Mouse (Mus musculus): Measurements from ENCODE around the gene Hps5.
"Not testable (repeated sequence)": the region's sequence is repeated elsewhere in the genome, so short reads cannot be mapped to it uniquely, and the experiment has no call there.

Hps5 gene

DNA sequence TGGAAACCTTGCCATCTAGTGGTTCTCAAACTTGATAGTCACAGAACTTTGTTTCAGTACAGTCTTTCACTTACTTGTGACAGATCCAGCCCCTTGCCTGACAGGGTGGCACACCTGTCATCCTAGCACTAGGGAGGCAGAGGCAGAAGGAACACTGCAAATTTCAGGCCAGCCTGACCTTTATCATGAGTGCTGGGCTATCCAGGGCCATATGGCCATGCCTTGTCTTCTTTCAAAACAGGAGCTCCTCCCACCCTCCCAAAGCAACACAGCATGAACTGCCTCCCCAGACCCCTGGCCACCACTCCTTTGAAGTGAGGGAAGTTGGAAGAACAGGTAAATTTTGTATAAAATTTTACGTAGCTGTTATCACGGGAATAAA, 31.9 kb upstream of the Hps5 start:
- no peak for DNase-seq (ENCODE audit: low spot score)

DNA sequence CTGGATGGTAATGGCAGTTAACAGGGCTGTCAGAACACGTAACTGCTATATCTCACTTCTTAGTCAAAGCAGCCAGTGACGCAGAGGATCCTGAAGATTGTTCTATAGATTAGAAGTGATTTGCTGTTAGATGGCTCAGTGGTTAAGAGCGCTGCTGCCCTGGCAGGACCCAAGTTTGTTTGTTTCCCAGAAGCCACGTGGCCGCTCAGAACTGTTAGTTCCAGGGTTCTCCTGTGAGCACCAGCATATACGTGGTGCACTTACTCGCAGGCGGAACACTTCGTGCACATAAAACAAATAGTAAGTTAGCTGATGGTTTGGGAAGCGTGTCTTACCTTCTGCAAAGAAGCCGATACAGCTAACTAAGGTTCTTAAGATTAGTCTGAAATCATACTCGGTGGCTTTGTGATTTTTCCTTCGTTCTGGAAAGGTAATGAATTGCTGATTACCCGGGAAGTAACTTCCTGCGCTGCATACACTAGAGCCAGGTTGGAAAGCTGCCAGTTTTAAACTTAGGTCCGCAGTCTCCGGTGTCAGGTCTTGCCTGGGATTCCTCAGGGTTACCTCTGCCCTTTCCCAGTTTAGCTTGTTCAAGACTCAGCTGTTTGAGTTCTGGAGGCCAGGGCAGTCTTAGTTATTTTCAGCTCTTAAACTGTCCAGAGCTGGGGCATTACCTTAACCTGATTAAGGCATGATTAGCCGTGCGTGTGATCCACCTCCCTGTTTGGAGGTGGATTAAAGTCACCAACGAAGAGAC, 31.4 kb upstream of the Hps5 start:
- DNase-seq (ENCODE audit: low spot score): no peak

DNA sequence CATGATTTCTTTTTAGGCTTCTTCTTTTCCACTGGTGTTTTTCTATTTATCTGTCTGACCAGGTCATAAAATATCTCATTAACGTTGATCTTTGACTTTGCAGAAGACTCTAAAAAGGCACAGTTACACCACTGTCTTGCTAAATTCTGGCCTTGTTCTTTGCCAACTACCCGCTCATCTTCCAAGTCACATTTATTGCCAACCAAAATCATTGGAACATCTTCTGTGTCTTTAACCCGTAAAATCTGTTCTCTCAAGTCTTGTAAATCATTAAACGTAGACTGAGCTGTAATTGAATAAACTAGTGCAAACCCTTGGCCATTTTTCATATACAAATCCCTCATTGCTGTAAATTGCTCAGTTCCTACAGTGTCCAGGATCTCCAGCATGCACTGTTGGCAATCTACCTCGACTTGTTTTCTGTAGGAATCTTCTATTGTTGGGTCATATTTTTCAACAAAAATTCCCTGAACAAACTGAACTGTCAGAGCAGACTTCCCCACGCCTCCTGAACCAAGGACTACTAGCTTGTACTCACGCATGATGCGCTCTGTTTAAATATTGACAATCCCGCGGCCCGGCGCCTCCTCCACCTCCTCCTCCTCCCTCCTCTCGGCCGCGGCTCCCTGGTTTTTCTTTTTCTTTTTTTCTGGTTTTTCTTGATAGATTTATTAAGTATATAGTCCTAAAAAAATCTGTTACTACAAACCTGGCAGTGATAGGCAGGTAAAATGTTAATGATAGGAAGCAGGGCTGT, 25.2 kb upstream of the Hps5 start:
- not testable (repeated sequence) for DNase-seq (ENCODE audit: low spot score)

DNA sequence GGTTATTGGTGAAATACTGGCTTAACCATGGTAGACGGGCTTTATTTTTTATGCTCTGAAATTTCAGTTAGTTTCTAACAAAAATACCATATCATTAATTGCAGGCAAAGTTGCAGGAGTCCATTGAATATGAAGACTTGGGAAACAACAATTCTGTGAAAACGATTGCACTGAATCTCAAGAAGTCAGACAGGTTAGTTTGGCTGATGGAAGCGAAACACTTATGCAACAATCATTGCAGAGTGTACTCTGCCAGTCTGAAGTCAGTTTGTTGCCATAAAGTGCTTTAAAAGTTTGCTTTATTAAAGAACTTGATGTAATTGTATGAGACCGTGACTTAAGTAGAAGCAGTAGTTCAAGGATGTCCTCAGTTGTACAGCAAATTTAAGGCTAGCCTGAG, 18.1 kb upstream of the Hps5 start:
- no peak for DNase-seq (ENCODE audit: low spot score)

DNA sequence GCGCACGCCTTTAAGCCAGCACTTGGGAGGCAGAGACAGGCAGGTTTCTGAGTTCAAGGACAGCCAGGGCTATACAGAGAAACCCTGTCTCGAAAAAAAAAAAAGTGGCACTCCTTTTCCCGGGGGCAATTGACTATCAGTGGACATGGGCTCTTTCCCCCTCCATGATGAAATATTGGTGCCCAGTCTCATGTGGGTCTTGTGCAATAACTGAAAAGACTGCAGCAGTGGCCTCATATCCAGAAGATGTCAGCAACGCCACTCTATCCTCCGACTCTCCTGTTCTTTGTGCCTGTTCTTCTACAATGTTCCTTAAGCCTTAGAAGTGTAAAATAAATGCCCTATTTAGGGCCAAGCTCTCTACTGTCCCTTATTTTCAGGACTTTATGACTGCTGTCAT, 14.5 kb upstream of the Hps5 start:
- DNase-seq (ENCODE audit: low spot score): no peak

DNA sequence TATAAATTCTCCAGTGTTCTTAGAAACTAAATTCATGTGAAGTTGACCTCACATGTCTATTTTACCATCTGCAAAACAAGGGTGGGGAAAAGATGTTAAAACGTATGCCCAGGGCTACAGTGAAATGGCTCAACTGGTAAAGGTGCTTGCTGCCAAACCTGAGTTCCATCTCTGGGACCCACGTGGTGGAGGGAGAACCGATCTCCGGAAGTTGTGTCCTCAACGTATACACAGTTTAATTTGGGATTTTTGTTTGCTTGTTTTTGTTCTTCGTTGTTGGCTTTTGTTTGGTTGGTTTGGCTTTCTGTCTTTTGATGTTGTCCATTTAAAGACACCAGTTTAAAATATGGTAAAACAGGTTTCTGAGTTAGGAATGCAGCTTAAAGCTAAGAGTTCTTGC, 915 bp upstream of the Hps5 start:
- DNase-seq (ENCODE audit: low spot score): no peak

DNA sequence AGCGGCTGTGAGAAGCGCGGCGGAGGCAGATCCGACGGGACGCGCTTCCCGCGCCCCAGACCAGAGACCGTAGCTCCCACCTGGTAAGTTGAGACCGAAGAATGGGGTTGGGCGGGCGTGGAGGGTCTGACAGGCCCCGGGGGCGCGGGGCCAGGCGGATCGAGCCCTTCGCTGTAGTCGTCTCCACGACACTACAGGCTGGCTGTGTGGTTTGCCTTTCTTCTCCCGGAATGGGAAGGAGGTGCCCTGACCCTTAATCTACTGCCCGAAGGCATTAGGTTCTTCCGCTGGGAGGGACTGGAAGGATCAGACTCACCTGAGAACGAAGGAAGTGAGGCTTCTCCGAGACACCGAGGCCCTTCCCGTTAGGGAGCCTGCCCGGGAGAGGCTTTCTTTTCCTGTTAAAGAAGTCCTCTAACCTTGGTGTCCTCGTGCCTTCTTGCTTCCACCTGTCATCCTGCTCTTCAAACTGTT, 379 bp upstream of the Hps5 start:
- DNase-seq (ENCODE audit: low spot score): no peak

DNA sequence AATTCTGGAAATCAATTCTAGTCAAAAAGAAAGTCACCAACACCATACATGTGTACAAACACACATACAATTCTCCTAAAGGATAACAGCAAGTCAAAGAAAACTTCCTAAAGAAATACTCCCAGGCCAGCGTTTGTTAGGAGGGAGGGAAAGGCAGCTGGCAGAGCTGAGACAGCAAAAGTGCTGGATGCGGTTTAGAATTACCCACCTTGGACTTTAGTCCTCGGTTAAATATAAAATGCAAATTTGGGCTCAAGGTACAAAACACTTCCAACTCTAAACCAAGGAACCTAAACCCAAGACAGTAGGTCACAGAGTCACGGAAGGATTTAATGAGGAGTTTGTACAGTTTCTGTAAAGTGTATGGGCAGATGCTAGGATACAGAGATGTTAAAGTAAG, 2.0 kb downstream of the Hps5 start:
- no peak for DNase-seq (ENCODE audit: low spot score)

DNA sequence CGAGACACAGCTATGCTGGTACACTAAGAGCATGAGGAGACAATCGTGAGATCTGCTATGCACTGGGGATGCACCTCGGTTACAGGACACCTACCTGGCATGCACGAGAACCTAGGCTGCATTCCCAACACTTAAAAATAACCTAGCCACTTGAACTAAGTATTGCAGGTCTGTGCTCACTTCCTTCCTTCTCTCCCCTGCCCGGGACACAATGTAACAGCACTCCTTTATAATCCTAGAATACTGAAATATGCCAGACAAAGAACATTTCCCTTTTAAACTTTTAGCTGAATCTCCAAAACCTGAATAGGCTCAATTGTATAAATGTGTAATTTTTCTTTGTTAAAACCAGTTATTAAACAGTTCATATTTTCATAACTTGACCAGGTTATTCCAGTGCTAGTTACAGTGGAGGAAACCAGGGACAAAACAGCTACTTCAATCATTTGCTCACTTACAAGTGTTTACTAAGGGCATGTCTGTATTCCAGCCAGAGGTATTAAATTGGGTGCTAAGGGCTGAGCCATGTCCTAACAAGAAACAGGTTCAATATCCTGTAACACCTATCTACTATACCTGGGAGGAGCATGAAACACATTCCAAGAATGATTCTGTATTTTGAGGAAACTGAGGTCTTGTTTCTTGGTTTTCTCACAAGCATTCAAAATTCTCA, 6.6 kb downstream of the Hps5 start:
- DNase-seq (ENCODE audit: low spot score): no peak

DNA sequence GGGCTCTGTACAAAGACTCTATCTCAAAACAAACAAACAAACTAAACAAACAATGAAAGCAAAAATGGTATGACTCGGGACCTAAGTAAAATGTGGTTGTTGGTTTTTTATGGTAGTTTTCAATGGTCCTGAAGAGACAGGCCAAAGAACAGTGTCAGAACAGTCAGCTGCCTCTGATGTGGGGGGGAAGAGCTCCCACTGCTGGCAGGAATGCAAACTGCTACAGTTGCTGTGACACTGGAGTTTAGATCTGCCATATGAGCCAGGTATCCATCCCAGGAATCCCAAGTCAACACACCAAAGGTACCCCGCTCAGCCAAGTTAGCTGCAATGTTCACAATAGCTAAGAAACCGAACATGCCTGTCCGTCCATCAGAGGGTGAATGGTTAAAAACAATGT, 25.2 kb downstream of the Hps5 start:
- DNase-seq (ENCODE audit: low spot score): no peak

DNA sequence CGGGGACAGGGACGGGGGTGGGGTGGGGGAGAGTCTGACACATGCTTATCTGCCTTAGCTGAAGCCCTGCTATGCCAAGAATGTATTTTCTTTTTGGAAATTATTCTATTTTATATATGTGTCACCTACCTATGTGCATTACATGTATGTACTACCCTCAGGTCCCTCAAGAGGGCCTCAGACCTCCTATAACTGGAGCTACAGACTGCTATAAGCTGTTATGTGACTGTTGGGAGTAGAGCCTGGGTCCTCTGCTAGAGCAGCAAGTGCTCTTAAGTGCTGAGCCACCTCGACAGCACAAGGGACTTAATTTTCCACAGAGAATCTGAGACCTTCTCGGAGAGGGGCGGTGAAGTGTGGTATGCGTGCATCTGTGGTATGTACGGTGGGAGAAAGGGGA, 27.4 kb downstream of the Hps5 start:
- no peak for DNase-seq (ENCODE audit: low spot score)

DNA sequence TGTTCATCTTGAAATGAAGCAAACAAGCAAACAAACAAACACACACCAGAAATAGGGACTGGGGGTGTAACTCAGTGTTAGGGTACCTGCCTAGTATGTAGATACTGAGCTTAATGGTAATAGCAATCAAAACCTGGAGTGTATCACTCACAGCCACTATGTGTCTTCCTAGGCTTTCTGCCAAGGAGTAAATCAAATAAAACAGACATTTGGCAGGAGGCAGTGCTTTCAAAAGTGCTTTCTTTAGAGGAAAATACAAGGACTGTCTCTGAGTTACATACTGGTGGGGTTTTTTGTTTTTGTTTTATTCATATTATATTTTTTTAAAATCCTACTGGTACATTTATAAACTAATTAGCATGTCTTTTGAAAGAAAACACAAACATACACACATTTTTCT, 28.5 kb downstream of the Hps5 start:
- no peak for DNase-seq (ENCODE audit: low spot score)

DNA sequence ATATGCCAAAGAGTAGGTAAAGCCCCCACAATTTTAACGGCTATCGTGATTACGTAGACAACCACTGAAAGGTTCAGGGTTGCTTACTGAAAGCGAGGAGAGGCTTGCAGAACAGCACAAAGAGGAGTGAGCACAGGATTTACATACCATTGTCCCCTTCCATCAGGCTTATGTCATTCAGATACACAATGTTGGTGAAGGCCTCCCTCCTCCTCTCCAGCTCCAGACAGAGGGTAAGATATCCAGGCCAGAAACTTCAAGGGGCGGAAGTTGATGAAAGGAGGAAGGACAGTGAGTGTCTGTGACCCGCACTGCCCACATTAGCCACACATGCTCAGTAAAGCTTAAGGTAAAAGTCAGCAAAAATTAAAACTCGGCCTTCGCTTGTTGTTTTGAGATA, 31.2 kb downstream of the Hps5 start:
- no peak for DNase-seq (ENCODE audit: low spot score)

DNA sequence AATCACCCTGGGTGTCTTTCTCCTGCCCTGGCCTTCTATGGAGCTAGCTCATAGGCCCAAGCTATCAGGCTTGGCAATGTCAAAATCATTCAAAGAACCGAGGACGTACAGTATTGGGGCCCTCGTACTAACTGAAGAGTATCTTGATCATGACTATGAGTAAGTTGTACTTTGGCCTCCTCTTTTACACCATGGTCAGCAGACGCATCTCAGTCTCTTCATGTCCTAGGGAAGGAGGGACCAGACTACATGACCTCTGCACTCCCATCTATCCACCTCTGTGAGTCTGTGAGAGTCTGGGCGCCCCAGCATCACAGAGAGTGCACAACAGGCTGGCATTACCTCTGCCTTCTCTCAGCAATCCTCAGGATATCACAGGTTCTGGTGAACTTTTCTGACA, 33.3 kb downstream of the Hps5 start:
- no peak for DNase-seq (ENCODE audit: low spot score)

DNA sequence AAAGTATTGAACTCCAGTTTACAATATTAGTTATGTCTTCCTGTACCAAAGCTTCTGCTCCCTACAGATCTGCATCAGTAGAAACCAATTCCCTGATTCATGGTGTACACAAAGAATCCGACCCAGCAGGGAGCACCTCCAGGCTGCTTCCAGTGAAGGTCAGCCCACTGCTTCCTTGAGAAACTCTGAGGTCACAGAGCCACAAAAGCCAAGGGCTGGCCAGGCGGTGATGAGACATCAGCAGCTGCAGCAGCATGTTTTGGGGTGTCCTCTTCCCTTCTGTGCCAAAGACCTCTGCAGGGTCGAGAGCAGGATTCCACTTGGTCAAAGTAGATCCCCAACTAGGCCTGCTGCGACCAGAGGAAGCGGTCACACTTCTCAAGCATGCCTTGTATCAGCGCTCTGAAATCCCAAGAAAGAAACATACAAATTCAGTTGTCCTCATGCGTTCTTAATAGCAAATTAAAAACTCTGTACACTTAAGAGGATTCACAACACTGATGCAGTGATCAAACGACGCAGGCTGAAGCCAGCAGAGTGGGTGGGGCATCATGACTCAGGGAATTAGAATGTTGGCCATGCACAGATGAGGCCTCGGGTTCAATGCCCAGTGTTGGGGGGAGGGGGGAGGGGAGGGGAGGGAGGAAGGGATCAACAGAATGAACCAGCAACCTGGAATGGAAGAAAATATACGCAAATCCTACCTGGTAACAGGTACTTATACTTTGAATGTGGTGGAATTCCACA, 34.6 kb downstream of the Hps5 start:
- no peak for DNase-seq (ENCODE audit: low spot score)

DNA sequence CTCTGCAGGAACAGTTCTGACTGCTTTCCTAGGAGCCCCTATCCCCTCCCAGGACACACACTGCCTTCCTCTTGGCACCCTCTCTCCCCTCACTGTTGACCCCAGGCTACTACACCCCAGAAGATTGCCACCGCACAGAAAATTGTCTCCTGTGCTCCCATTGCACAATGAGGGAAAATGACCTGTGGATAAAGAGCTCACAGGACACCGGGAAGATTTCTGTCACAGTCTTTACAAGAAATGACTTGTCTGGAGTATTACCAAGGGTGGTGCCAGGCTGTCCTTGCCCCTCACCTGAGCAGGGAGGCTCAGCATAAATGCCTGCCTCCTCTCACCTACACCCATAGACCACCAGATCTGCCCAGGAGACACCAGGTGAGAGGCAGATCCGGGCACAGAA, 44.4 kb downstream of the Hps5 start, which contains the start of gene Saa2:
Gene Saa2 (plus strand): TSS at position 301 of the 400 bp plus-strand sequence.
- DNase-seq (ENCODE audit: low spot score): no peak

DNA sequence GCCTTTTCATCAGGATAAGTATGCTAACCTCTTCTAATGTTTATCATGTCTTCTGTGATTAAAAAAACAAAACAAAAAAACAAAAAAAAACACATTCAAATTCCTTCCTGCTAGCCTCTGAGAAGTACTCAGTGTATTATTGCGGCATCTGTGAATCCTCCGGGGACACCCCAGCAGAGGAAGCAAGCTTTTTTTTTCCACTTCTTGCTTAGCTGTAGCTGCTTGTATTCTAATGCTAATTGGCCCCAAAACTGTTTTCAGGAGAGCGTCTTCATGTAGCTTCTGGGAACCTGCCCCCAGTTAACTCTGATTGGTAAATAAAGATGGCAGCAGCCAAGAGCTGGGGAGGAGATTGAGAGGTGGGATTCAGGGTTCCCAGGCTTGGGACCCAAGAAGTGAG, 47.4 kb downstream of the Hps5 start:
- DNase-seq (ENCODE audit: low spot score): no peak

DNA sequence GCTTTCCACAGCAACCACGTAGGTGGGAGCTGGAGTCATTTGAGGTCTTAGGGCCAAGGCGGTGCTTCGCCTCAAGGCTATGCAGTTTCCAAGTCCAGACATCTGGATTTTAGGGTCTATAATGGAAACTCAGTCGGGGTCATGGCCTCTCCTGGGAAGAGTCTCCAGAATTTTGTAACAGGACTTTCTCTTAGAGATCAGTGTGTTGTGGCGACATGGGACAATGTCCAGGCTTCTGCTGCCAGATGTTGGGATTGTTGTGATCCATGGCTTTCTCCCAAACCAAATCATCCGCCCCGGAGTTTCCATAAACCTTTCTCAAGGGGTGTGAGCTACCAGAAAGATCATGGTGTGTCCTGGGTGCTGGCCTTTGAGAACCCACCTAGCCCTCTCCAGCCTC, 49.5 kb downstream of the Hps5 start:
- no peak for DNase-seq (ENCODE audit: low spot score)

DNA sequence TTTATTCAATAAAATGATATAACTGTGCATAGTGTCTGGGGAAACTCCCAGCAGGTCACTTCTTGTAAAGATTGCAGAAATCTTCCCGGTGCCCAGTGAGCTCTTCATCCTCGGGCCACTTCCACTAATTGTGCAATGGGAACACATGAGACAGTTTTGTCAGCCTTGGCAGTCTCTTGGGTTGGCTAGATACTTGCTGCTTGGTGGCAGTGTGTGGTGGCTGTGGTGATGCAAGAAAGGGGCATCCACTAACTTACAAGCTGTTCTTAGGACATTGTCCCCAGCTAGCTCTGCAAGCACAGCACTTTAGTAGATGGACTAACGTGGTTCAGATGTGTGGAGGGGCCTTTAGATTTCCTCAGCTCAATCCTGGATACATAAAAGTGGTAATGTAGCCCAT, 50.0 kb downstream of the Hps5 start:
- DNase-seq (ENCODE audit: low spot score): no peak

DNA sequence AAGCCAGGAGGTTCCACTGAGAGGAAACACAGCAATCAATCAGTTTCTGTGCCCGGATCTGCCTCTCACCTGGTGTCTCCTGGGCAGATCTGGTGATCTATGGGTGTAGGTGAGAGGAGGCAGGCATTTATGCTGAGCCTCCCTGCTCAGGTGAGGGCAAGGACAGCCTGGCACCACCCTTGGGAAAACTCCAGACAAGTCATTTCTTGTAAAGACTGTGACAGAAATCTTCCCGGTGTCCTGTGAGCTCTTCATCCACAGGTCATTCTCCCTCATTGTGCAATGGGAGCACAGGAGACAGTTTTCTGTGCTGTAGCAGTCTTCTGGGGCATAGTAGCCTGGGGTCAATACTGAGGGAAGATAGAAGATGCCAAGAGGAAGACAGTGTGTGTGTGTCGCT, 53.0 kb downstream of the Hps5 start, which contains the start of gene Saa1:
Gene Saa1 (minus strand): TSS at position 101 of the 400 bp plus-strand sequence.
- DNase-seq (ENCODE audit: low spot score): not testable (repeated sequence)

DNA sequence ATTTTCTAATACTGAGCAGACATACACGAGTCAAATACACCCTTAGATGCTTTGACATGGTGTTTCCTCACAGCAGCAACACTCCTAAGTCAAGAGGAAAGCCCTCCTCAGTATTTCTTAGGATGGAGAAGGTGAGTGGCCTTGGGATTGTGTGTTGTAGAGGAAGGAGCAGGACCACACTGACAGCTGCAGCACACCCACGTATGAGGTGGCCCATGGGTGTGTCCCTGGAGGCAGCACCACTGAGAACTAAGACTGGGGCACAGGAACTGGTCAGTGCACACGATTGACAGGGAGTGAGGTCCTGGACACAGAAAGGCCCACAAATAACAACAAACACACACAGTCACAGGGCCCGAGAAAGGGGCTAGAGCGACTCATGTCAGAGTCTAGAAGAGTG, 55.8 kb downstream of the Hps5 start:
- not testable (repeated sequence) for DNase-seq (ENCODE audit: low spot score)

All from ovary, adult 18-20 months (tissue).